Mouse (Mus musculus) olfactory bulb, adult 2 months (tissue): ENCODE results near the gene Sox6.

Source experiments
- CTCF ChIP-seq: fragments of 200-500 bp; IDR thresholded peaks from 2 replicates; pipeline ENCODE4 v1.5.1; 2012; ENCODE audit warnings: low read depth, mild to moderate bottlenecking, low read length, moderate library complexity; ENCODE audit not compliant: insufficient read depth
- POLR2A ChIP-seq: fragments of 200-500 bp; IDR thresholded peaks from 2 replicates; pipeline ENCODE4 v1.6.1; 2012; ENCODE audit warnings: mild to moderate bottlenecking, low read depth, low read length, moderate library complexity; ENCODE audit not compliant: insufficient read depth

GRCm38 (mm10) chr7:115693206-115693605 lies 345.4 kb downstream of the Sox6 start:
- no peak for TF ChIP-seq POLR2A
- no peak for TF ChIP-seq CTCF
